Mouse (Mus musculus): ENCODE measurements around the gene Aarsd1. TPM values are rescaled to one million over a fixed set of nuclear protein-coding genes. Genes with fewer than 3 reads are reported as not detected.
"Not testable (repeated sequence)": the region's sequence is repeated elsewhere in the genome, so short reads cannot be mapped to it uniquely, and the experiment has no call there.

Gene Aarsd1
- 10 to 100 TPM; 41.9 to 43.7 TPM for total RNA-seq (2021)
- long read RNA-seq, experiment 1, transcript Aarsd1-201 (12 exons, 1,516 nt): major isoform, 21 of 29 reads
- long read RNA-seq, experiment 1, partial matches to known transcripts: 1 of 29 reads
- long read RNA-seq, experiment 1, other reads (novel, unspliced or antisense): 6 of 29 reads
- long read RNA-seq, experiment 2, transcript Aarsd1-201 (12 exons, 1,516 nt): major isoform, 62 of 74 reads
- long read RNA-seq, experiment 2, partial matches to known transcripts: 2 of 74 reads
- long read RNA-seq, experiment 2, other reads (novel, unspliced or antisense): 10 of 74 reads

GRCm38 (mm10) chr11:101417101-101417855 is at the start of gene Aarsd1:
Aarsd1 (minus strand) TSS chr11:101417615.
- peak; percentile 90 to 91 for DNase-seq (ENCODE audit: low spot score in 2 of 2)

DNA sequence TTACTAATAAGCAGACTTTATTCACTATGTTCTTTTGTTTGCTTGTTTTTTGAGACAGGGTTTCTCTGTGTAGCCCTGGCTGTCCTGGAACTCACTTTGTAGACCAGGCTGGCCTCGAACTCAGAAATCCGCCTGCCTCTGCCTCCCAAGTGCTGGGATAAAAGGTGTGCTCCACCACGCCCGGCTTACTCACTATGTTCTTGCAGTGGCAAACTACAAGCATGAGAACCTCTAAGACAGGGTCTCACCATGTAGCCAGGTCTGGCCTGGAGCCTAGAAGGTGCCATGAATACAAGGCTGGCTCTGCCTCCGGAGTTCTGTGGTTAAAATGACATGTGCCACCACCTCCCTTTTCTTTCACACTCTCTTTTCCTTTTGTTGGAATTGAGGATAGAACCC is 49.1 kb upstream of the Aarsd1 start:
- not testable (repeated sequence) for DNase-seq (ENCODE audit: low spot score in 2 of 2)

DNA sequence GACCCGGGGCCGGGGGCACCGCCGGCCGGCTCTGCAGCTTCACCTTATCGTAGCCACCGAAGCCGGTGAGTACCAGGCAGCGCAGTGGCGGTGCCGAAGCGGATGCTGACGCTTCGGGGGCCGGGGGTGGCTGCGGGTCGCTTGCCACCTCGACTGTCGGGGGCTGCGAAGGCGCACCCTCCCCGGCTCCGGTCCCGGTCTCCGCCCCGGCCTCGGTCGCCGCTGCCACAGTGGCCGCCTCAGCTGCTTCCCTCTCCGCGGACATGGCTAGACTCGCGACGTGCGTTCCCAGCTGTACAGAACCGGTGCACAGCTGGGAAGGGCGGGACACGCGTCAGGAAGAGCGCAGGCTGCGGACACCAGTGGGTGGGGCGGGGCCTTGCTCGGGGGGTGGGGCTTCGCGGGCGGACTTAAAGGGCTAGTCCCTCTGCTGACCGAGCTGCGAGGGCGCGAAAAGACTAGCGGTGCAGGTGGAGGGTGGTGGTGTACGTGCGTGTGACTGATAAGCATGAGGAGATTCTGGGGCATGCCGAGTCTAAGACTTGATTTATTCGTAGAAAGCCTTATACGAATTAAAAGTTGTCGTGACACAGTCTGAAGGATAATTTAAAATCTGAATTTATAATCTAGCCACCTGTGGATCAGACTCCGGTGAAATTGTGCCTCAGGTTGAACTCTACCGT is 48.6 kb upstream of the Aarsd1 start, which contains the start of gene Vat1:
Vat1 (minus strand) TSS at position 362 of the 683 bp plus-strand sequence.
- DNase-seq (ENCODE audit: low spot score in 2 of 2): peak; percentile 34 to 57

DNA sequence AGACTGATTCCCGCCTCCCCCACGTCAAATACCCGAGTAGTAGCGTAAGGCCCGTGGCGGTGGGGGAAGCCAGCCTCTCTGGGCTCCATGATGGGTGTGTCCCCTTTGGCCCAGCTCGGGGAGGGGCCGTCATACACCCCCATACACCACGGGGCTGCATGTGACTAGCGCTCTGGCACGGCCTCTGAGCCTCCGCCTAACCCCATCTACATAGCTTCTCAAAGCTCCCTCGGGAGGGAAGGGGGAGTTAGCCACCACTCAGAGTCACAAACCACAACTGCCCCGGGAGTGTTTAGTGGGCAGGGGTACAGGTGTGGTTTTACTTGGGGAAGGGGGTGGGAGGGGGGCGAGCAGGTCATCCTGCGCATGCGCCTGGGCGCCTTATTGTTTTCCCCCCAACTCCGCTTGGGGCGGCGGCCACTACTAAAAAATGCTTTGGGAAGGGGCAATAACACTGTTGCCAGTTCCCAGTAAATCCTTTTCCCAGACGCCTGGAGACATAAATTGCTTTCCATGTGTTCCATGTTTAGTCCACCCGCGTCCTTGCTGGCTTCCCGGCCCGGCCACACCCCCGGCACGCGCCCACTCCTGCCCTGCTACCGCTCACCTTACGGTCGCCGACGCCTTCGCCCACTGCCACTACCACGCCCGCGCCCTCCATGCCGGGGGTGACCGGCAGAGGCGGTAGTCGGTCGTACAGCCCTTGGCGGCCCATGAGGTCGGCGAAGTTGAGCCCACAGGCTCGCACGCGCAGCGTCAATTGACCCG is 47.9 kb upstream of the Aarsd1 start:
- peak in 1 of 2 experiments; percentile 34 for DNase-seq (ENCODE audit: low spot score in 2 of 2)

DNA sequence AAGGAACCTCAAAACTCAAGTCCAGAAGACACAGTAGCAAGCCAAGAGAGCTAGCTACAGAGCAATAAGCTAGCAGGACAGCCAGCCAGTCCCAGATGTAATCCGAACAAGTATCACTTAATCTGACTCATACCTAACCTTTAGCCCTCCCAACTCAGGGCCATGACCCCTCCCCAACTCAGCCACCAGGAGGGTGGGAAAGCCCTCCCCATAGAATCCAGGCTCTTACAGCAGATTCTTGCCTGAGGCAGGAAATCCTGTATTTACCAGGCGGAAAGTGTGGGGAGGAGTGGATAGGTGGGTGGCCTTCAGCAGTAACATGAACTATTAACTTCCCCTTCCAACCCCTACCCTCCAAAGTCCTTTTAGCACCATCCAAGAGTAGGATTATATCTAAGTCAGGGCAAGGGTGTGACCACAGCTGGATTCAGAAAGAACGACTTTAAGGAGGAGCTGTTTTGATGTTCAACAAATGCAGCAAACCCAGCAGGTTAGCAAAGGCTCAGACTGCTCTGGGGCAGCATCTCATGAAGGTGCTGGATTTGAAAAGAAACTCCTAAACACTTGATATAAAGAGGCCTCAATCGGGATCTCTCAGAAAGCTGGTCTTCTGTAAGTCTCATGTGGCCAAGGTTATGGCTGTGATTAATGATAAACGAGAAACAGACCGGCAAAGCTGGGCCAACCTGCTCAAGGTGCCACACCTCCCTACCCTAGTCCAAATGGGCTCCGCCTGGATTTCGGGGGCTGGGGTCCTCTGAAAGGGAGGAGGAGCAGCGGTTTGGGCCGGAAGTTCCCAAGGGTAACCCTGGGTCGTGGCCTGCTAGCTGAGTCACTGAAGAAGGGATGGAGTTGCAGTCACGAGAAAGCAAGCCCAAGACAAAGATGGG is 47.0 kb upstream of the Aarsd1 start, which contains the start of gene Rnd2:
Rnd2 (plus strand) TSS at position 789 of the 890 bp plus-strand sequence.
- no peak for DNase-seq (ENCODE audit: low spot score in 2 of 2)

DNA sequence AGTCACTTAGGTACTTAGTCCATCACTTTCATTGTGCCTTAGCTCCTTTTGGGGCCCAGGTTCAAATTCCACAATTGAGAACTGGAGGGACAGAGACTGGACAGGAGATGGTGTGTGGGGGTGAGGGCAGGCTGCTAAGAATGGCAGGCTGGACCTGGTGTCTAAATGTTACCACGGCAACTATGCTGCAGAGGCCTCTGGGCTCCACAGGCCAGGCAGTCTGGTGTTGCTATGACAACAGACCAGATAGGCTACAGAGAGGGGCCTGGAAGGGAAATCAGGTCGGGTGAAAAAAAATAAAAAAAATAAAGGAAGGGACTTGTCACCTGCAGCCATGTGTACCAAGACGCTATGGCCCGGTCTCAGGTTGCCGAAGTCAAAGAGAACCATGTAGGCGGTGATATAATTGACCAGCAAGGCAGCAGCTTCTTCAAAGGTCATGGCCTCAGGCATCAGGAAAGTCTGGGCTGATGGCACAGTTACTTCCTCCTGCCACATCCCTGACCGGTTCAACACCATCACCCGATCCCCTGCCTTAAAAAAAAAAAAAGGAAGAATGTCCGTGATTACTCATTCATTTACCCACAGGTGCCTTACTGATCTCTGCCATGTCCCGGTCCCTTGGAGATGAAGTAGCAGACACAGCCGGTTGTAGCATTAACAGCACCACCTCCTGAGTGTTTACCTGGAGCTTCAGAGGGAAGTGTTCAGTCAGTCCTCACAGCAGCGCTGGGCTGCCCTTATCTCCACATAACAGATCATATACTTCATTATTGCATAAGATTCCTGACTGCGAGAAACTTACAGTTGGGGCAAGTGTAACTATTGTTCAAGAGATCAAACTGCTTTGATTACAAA is 45.4 kb upstream of the Aarsd1 start:
- DNase-seq (ENCODE audit: low spot score in 2 of 2): no peak

GRCm38 (mm10) chr11:101462141-101462540 is 44.7 kb upstream of the Aarsd1 start:
- DNase-seq (ENCODE audit: low spot score in 2 of 2): no peak

- no peak for DNase-seq (ENCODE audit: low spot score in 2 of 2)
Measured at GRCm38 (mm10) chr11:101460321-101460720, 42.9 kb upstream of the Aarsd1 start.

GRCm38 (mm10) chr11:101459716-101460115 is 42.3 kb upstream of the Aarsd1 start:
- no peak for DNase-seq (ENCODE audit: low spot score in 2 of 2)

- no peak for DNase-seq (ENCODE audit: low spot score in 2 of 2)
Measured at GRCm38 (mm10) chr11:101458217-101458616, 40.8 kb upstream of the Aarsd1 start.

DNA sequence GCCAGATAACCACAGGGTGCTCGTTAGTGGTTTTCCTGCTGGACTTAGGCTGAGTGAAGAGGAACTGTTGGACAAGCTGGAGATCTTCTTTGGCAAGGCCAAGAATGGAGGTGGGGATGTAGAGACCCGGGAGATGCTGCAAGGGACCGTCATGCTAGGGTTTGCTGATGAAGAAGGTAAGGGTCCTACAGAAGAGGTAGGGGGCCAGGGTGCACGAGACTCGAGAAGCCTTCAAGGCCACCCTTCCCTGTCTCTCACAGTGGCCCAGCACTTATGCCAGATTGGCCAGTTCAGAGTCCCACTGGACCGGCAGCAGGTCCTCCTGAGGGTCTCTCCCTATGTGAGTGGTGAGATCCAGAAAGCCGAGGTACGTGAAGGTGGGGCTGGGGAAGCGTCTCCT is 40.2 kb upstream of the Aarsd1 start:
- DNase-seq (ENCODE audit: low spot score in 2 of 2): no peak

GRCm38 (mm10) chr11:101455627-101456026 is 38.2 kb upstream of the Aarsd1 start:
- DNase-seq (ENCODE audit: low spot score in 2 of 2): no peak

GRCm38 (mm10) chr11:101454702-101455101 is 37.3 kb upstream of the Aarsd1 start:
- no peak for DNase-seq (ENCODE audit: low spot score in 2 of 2)

GRCm38 (mm10) chr11:101452093-101452774 is 34.8 kb upstream of the Aarsd1 start:
- DNase-seq (ENCODE audit: low spot score in 2 of 2): no peak

DNA sequence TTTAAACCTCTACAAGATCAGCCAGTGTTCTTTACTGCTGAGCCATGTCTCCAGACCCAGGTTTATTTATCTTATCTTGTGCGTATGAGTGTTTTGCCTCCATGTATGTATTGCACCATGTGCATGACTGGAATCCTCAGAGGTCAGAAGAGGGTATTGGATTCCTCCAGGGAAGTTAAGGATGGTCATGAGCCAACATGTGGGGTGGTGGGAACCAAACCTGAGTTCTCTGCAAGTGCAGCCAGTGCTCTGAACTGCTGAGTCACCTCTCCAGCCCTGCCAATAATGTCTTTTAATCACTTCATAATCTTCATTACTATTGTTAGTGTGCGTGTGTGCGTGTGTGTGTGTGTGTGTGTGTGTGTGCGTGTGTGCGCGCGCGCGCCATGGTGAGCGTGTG is 34.1 kb upstream of the Aarsd1 start:
- DNase-seq (ENCODE audit: low spot score in 2 of 2): no peak

DNA sequence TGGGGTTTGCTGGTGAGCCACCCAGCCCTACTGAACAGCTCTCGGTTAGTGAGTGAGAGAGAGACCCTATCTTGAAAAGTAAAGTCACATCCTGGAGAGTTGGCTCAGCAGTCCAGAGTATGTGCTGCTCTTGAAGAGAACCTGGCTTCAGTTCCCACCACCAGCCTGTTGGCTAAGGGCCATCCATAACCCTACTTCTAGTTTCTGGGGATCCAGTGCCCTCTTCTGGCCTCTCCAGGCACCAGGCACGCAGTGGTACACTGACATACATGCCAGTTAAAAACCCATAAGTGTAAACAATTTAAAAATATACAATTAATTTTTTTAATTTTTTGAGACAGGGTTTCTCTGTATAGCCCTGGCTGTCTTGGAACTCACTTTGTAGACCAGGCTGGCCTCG is 33.0 kb upstream of the Aarsd1 start:
- no peak for DNase-seq (ENCODE audit: low spot score in 2 of 2)

DNA sequence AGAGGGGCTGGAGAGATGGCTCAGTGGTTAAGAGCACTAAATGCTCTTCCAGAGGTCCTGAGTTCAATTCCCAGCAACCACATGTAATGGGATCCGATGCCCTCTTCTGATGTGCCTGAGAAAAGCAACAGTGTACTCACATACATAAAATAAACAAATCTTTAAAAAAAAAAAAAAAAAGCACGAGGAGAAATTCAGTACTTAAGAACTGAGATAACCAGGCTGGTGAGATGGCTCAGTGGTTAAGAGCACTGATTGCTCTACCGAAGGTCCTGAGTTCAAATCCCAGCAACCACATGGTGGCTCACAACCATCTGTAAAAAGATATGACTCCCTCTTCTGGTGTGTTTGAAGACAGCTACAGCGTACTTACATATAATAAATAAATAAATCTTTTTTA is 32.2 kb upstream of the Aarsd1 start:
- not testable (repeated sequence) for DNase-seq (ENCODE audit: low spot score in 2 of 2)

DNA sequence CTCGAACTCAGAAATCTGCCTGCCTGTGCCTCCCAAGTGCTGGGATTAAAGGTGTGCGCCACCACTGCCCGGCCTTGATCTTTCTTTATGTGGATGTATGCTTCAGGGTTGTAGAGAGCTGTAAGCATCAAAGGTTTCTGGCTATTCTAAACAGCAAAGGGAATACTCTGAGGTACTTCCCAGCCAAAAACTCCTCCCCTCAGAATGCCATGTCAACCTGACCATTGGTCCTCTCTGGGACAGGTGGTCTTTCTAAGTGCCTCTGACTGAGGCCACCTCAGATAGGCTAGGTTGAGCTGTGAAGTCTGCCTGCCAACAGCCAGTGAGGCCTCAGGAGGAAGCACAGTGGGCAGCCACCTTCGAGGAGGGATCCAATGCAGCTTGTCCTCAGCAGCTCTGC is 31.5 kb upstream of the Aarsd1 start:
- no peak for DNase-seq (ENCODE audit: low spot score in 2 of 2)
